Mouse (Mus musculus) gastrocnemius, postnatal 14 days (tissue): ENCODE measurements at regions not wholly inside any gene's neighbourhood (a gene's known extent, or its start where the extent isn't known, plus 50 kb on each side); places are given as distances from the start of the nearest gene placed in this dataset.
A peak's percentile ranks its signal among the peaks of the same experiment; 100 is the strongest.

Source experiments
- DNase-seq: peaks from one replicate; pipeline ENCODE4 v3.0.0; 2021; ENCODE audit warnings: mixed read lengths
- intact Hi-C: fragments of 180-260 bp; cut with DNase I; formaldehyde crosslinking; loops from one replicate; pipeline ENCODE4 v1.15.1; 2025; ENCODE audit warnings: low total_unique reads

- intact Hi-C loops: no loop called here
- peak; percentile 84 for DNase-seq
Measured at GRCm38 (mm10) chr6:116767738-116768522, 51.2 kb upstream of the Tmem72 start.

- intact Hi-C loops: loop anchor here (10.0 kb wide), 1 partner anchor 1050 kb away; no protein-coding TSS in a partner anchor
- peak; percentile 36 for DNase-seq
Measured at GRCm38 (mm10) chr6:116774954-116775675, 58.4 kb upstream of the Tmem72 start.

DNA sequence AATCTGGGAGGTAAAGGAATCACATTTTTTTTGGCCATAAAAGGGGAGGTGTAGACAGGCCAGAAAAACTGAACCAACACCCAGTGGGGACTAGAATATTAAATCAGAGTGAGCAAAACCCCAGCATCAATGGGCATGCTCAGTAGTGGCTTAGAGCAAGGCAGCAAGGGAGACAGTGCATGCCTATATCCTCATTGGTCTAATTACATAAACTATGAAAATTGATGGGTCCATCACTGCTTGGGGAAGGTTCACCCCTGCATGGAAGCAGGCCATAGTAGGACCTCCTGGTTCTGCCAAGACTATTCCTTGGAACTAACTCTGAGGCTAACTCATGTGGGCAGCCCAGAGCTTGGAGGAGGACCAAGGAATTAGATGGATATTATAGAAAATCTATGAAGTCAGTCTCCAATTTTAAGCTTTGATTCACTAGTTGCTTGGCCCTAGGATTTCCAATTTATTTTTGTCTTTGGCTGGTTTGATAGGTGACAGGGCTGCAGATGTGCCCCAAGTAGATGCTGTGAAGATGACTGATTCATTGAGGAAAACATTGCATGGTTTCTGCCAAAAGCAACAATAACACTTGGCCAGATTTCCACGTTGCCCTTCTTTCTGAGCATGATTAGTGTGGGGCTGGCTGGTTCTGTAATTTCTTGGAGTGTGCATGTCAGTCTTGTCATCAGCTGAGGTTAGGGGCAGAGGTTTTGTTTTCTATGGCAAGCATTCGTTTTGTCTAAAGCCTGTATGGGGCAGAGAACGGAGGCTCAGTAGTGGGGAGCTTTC lies 70.0 kb upstream of the Tmem72 start:
- intact Hi-C loops: no loop called here
- DNase-seq: no peak

GRCm38 (mm10) chr6:116793321-116793960 lies 76.7 kb upstream of the Tmem72 start:
- DNase-seq: no peak
- intact Hi-C loops: no loop called here

- intact Hi-C loops: no loop called here
- DNase-seq: no peak
Measured at GRCm38 (mm10) chr6:116793961-116794336, 77.2 kb upstream of the Tmem72 start.

DNA sequence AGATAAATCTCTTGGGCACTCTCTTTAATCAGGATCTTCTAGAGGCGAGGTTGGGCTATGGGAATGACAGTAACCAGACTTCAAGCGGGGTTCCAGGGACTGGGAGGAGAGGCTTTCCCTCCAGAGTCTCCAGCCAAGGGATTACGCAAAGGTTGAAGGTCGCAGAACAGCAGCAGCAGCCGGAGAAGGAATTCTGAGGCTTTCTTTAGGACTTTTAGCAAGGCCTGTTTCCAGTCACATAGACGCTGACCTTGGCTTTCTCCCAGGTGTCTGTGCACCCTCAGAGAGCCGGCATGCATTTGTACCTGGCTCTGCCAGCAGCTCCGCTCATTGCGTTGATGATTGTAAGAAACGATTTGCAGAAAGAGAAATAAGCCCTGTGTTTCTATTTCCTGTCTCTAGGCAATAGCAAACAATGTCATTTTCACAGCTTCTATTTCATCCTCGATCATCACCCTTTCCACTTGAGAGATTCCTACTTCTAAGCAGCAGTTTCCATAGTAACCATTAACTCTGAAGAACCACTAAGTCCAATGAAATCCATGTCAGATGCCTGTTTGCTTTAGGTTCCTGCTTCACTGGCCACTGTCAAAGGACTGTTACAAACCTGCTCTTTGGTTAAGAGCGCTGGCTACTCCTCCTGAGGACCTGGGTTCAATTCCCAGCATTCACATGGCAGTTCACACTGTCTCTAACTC lies 104.7 kb upstream of the Tmem72 start:
- intact Hi-C loops: no loop called here
- DNase-seq: peak; percentile 36

GRCm38 (mm10) chr6:116822605-116823004 lies 105.9 kb upstream of the Tmem72 start:
- no peak for DNase-seq
- intact Hi-C loops: no loop called here

DNA sequence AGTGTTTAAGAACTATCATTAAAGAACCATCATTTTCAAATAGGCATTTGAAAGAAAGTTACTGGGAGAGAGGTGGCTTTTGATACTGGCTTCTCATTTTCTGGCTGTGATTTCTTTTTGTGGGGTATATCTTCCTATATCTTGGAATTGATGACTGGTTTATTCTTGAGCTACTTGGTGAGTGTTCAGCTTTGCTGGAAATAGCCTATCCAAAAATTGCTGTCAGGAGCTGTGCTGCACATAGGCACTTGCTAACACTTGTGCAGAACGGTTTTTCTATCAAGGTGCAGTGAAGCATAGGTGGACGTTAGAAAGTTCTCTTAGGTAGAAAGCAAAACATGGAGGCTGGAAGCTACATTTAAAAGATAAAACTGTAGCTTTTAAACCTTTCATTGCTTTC lies 108.9 kb upstream of the Tmem72 start:
- intact Hi-C loops: no loop called here

GRCm38 (mm10) chr6:116829341-116829740 lies 112.6 kb upstream of the Tmem72 start:
- DNase-seq: peak; percentile 46
- intact Hi-C loops: no loop called here

More for the DNA sequence above, 108.9 kb upstream of the Tmem72 start:
- DNase-seq: no peak

DNA sequence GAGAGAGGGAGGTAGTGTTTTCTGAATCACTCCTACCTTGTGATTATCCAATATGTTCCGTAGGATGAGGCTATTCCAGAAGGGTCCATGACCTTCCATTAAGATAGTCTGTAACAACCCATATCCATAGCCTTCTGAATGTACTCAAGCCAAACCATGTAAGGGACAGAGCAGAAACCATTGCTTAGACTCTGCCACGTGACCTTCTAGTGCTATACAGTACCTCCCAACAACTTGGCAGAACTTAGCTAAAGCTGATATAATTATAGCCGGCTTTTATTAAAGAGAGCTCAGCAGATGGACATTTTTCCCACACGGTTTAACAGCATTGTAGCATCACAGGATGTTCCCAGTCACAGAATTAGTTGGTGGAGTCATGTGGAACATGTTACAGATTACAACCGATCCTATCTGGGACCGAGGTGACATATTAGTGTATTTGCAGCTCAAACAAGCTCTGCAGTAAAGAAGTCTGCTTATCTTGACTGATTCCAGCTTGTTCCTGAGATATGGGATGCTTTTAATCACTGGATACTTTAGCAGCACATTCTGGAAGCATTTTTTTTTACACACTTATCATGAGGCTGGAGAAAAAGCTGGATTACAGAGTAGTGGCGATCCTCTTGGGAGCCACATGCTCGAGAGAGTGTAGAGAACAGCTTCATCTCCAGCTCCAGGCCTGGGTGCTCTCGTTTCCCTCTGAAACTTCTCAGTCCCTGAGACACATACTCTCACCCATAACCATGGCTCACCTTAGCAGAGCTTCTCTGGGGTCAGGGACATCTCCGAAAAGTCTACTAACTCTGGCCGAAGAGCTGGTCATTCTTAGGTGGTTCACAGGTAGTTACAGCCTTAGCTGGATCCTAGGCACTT lies 129.5 kb upstream of the Tmem72 start:
- no peak for DNase-seq
- intact Hi-C loops: no loop called here

DNA sequence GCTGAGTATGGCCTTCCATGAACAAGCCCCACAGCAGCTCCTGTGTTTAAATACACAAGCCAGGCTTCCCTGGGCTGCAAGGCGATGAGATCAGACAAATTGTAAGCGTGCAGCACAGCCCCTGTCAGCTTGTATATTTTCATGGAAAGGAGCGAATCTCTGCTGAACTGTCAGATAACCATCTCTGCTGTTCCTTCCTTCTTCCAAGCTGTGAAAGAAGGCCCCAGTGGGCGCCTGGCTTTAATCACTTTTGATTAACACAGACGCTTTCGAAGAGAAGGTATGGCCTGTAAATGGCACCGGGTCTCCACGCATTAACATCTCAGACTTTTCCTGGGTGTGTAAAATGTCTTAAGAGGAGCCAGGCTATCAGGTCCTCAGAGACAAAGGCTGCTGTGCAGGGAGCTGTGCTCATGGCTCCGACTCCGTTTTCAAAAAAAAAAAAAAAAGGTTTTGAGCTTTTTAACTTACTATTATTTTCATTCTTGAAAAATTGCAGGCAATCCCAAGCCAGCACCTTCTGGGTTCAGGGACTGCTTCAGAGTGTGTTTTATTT lies 131.9 kb upstream of the Tmem72 start:
- DNase-seq: no peak
- intact Hi-C loops: no loop called here

- intact Hi-C loops: no loop called here
- DNase-seq: no peak
Measured at GRCm38 (mm10) chr6:116854029-116854428, 137.3 kb upstream of the Tmem72 start.

GRCm38 (mm10) chr6:116856093-116856492 lies 139.4 kb upstream of the Tmem72 start:
- intact Hi-C loops: no loop called here
- DNase-seq: no peak

GRCm38 (mm10) chr6:116856917-116857491 lies 140.3 kb upstream of the Tmem72 start:
- DNase-seq: no peak
- intact Hi-C loops: no loop called here

GRCm38 (mm10) chr6:116863130-116863529 lies 146.4 kb upstream of the Tmem72 start:
- intact Hi-C loops: no loop called here
- DNase-seq: no peak

GRCm38 (mm10) chr6:116863626-116864025 lies 146.9 kb upstream of the Tmem72 start:
- DNase-seq: no peak
- intact Hi-C loops: no loop called here

DNA sequence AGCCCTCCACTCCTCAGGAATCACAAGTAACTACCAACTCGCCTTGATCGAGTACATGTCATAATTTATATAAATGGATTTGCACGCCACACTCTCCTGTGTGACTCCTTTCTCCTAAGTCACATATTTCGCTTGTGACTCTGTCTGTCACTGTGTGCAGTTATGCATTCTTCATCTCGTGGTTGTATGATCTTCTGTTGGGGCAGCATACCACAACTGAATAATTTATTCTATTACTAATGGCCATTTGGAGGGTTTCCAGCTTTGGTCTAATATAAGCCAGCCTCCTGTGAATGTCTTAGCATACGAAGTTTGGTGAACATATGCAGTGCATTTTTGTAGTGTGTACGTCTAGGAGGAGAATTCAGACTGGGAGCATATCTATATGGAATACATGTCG lies 176.6 kb upstream of the Tmem72 start:
- DNase-seq: no peak
- intact Hi-C loops: no loop called here

DNA sequence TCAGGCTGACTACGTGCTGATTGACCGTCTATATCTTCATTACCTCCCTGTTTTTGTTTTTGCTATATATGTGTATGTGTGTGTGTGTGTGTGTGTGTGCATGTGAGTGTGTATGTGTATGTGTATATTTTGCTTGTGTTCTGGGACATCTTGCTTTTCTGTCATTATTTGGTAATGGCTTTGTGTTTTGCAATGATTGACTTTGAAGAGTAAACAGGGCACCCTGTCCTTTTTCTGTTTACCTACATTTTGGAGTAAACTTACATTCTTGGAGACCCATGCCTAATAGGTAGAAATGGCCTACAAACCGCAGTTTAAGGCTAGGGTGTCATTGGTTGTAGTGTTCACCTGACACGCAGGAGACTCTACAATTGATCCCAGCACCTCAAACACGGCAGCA lies 177.5 kb upstream of the Tmem72 start:
- intact Hi-C loops: no loop called here
- DNase-seq: no peak
